Mouse (Mus musculus) testis, adult 2 months (tissue): Measurements from ENCODE around the gene Parp3. TPM values are rescaled to one million over a fixed set of nuclear protein-coding genes. Genes with fewer than 3 reads are reported as not detected.

Source experiments
- H3K27ac ChIP-seq: fragments of 200-500 bp; 2 replicates; pipeline ENCODE4 v1.5.1; 2012; ENCODE audit warnings: low read depth, low read length; ENCODE audit not compliant: control insufficient read depth, insufficient read depth
- H3K27me3 ChIP-seq: fragments of 200-500 bp; 2 replicates; pipeline ENCODE4 v1.6.1; 2012; ENCODE audit warnings: mild to moderate bottlenecking, low read length, moderate library complexity; ENCODE audit not compliant: control insufficient read depth, insufficient read depth
- H3K36me3 ChIP-seq: fragments of 200-500 bp; 2 replicates; pipeline ENCODE4 v1.6.1; 2012; ENCODE audit warnings: mild to moderate bottlenecking, low read length; ENCODE audit not compliant: control insufficient read depth, insufficient read depth
- H3K4me1 ChIP-seq: fragments of 200-500 bp; 2 replicates; pipeline ENCODE4 v1.6.1; 2012; ENCODE audit warnings: low read length; ENCODE audit not compliant: control insufficient read depth, insufficient read depth
- H3K4me3 ChIP-seq: fragments of 200-500 bp; 2 replicates; pipeline ENCODE4 v1.5.1; 2012; ENCODE audit warnings: low read depth, mild to moderate bottlenecking, low read length, moderate library complexity, mixed read lengths; ENCODE audit not compliant: control insufficient read depth
- CTCF ChIP-seq: fragments of 200-500 bp; IDR thresholded peaks from 2 replicates; pipeline ENCODE4 v1.5.1; 2012; ENCODE audit warnings: low read depth, mild to moderate bottlenecking, inconsistent platforms, low read length, moderate library complexity; ENCODE audit not compliant: control insufficient read depth, insufficient read depth, insufficient replicate concordance
- POLR2A ChIP-seq: fragments of 200-500 bp; IDR thresholded peaks from 2 replicates; pipeline ENCODE4 v1.6.1; 2012; ENCODE audit warnings: low read depth, mild to moderate bottlenecking, inconsistent platforms, low read length, moderate library complexity; ENCODE audit not compliant: control insufficient read depth
- polyA plus RNA-seq: library from polyadenylated mRNA; depleted of rRNA; stranded (reverse); fragments of >200 nt; gene quantifications from 2 replicates; pipeline ENCODE4 v1.2.3, GENCODE M21; 2012

The Parp3 gene
- polyA plus RNA-seq, 1 experiment: 2.9 TPM

DNA sequence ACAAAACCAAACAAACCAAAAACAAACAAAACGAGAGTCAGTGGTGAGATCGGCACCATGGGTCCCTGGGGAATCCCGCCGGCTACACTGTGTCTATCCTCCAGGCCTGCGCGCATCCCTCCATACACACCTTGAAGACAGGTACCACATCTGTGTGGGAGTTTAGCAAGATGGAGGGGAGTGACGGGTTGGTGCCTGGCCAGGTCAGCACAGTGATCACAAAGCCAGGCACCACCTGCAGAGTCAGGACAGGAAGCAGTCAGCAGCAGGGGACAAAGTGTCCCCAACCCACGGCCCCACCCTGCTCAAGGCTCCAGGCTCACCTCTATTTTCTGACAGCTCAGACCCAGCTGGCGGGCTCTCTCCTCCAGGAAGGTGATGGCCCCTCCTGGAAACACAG is 40.2 kb downstream of the Parp3 start:
- H3K27ac ChIP-seq: no peak overlapping the region
- H3K27me3 ChIP-seq: no peaks in the 10 kb centered on the region
- TF ChIP-seq CTCF (no peak), POLR2A (no peak)
- no peak overlapping the region for H3K4me3 ChIP-seq
- H3K36me3 ChIP-seq: no peaks in the 10 kb centered on the region; the same call in none of the 2 replicates
- H3K4me1 ChIP-seq: peaks cover 15% of the 10 kb centered on the region

DNA sequence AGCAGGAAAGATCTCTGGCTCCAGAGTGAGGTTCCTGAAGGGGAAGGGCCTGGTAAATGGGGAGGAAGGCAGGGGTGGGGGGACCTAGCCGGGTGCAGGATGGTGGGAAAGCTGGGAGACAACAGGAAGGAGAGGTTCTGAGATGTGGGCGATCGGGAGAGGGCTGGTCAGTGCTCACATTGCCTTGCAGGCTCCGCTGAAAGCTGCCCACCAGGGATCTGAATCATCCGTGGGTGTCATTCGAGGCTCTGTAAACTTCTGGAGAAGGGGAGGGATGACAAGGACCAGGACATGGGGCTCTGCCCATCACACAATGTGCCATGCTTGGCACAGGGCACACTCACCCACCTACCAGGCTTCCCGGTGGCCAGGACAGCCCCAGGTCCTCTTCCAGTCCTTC is 43.4 kb downstream of the Parp3 start:
- Histone ChIP-seq H3K36me3 (no peaks in the 10 kb centered on the region; the same call in none of the 2 replicates), H3K27me3 (no peaks in the 10 kb centered on the region), H3K27ac (no peak overlapping the region), H3K4me1 (peaks cover 11% of the 10 kb centered on the region), H3K4me3 (no peak overlapping the region)
- TF ChIP-seq CTCF: no peak
- no peak for TF ChIP-seq POLR2A

DNA sequence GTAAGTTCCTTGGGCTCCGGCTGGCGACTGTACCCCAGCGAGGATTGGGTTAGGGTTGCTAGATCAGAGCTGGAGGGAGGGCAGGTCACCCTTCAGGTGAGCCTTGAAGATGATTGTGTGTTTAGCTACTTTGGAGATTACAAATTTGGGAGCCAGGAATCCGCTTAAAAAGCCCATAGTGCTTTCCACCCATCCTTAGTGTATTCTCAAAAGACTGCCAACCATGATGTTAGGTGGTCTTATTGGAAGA is 46.8 kb downstream of the Parp3 start:
- Histone ChIP-seq H3K4me3 (peak overlapping the region; percentile 87), H3K36me3 (no peaks in the 10 kb centered on the region; the same call in none of the 2 replicates), H3K4me1 (peaks cover 2% of the 10 kb centered on the region; the same call in 1 of the 2 replicates), H3K27ac (peak overlapping the region; percentile 68; the same call in 1 of the 2 replicates), H3K27me3 (no peaks in the 10 kb centered on the region)
- TF ChIP-seq CTCF: no peak
- no peak for TF ChIP-seq POLR2A

DNA sequence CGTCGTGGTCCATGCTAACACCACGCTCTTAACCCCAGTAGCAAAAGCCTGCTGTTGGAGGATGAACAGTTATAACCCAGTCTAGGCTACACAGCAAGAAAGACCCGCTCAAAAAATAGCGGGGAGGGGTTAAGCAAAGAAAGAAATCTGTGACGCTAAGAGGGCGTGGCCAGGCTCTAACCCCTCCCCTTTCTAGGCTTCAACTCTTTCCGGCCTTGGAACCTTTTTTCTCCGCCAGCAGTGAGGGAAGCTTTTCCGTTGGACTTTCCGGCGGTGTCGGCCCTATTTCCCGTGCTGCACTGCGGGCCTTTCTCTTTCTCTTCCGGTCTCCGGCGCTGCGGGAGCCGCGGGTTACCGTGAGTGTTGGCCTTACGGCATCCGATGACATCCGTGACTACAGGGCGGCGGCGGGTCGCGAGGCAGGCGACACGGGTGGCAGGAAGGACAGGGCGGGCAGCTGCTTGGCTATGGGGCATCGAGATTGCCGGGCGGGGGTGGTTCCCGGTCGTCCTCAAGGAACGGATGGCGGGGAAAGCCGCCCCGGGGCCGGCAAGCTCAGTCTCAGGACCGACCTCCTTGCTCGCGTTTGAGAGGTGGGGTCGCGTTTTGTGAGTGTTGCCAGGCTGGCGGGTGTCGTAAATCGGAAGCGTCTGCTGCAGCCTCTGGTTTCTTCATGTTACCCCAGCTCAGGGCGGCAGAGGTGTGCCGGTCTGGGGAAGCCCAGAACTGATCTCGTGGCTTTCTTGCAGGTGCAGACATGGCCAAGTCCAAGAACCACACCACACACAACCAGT is 47.3 kb downstream of the Parp3 start, which contains the start of gene Rpl29:
Gene Rpl29, plus strand, starts transcription at position 234 of the 794 bp plus-strand sequence.
- TF ChIP-seq CTCF (no peak), POLR2A (peak; percentile 58; the same call in 1 of the 2 replicates)
- Histone ChIP-seq H3K27ac (peak within 1 kb of the TSS; percentile 82), H3K36me3 (no peaks in the 10 kb centered on the region; the same call in none of the 2 replicates), H3K4me1 (peaks cover 2% of the 10 kb centered on the region; the same call in 1 of the 2 replicates), H3K4me3 (peak within 1 kb of the TSS; percentile 87), H3K27me3 (no peaks in the 10 kb centered on the region)

DNA sequence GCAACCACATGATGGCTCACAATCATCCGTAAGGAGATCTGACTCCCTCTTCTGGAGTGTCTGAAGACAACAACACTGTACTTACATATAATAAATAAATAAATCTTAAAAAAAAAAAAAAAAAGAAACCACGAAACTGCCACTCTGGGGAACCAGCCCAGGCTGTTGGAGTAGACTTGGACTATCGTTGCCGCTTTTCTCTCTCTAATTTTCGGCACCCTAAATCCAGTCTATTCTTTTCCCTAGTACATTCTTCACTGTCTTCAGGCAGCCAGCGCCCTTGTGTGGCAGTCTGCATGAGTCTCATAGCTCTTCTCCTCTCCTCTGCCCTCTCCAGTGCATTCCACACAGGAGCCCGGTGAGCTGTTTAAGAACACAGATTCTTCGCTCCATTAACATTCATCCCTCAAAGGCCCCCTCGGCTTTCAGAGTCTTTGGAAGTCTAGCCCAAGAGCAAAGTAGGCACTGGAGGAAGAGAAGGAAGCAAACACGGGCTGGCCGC is 48.0 kb downstream of the Parp3 start:
- H3K4me3 ChIP-seq: peak overlapping the region; percentile 87
- H3K27me3 ChIP-seq: no peaks in the 10 kb centered on the region
- no peak for TF ChIP-seq CTCF
- TF ChIP-seq POLR2A: no peak
- H3K27ac ChIP-seq: peak overlapping the region; percentile 82
- no peaks in the 10 kb centered on the region; the same call in none of the 2 replicates for H3K36me3 ChIP-seq
- peaks cover 2% of the 10 kb centered on the region; the same call in 1 of the 2 replicates for H3K4me1 ChIP-seq

DNA sequence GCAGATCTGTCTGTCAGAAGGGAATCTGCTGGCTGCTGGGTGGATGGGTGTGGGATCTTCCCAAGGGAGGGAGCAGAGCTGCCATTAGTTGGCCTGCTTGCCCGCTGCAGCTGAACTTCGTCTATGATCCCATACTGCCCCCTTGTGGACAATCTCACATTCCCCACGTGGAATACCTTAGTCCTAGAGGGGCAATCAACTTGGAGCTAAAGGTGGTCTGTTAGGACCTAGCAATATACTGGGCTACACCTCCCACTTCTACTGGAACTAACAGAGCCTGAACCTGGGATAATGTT is 54.9 kb downstream of the Parp3 start:
- H3K4me1 ChIP-seq: peaks cover 11% of the 10 kb centered on the region

DNA sequence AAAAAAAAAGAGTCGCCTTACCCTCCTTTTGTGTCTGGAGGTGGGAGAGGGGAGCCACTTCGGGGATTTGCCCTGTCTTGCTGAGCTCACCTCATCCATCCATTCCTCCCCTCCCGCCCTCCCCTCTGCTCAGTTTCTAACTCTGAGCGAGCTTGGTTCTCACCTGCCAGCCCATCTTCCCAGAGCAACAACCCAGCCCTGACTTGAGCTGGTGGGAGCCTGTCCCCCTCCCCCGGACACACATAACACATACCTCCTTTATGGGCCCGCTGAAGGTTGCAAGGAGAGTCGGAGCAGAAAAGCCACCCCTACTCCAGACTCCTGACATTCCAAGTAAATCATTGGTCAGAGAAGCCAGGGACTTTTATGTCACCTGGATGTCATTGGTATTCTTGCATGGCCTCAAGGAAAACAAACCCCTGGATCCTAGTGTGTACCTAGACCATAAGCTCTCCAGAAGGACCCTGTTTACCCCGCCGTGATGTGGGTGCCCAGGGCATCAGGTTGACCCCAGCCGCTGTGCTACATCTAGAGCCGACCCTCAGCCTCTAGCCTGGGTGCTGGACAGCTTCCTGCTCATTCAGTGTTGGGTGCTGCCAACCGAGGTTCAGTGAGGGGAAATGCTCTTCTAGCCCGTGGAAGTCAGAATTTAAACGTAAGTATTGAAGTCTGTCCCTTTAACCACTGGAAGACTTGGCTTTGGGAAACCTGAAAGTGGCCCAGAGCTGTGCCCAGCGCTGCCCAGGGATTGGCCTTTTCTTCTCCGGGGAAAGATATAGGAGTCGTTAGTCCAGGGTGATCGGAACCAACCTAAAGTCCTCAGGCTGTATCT is 55.5 kb downstream of the Parp3 start:
- Histone ChIP-seq H3K4me1 (peaks cover 11% of the 10 kb centered on the region), H3K27me3 (no peaks in the 10 kb centered on the region), H3K36me3 (no peaks in the 10 kb centered on the region), H3K27ac (no peak overlapping the region), H3K4me3 (no peak overlapping the region)
- TF ChIP-seq POLR2A: no peak
- no peak for TF ChIP-seq CTCF

More for the DNA sequence above, 54.9 kb downstream of the Parp3 start:
- H3K27me3 ChIP-seq: no peaks in the 10 kb centered on the region
- no peak overlapping the region for H3K4me3 ChIP-seq
- no peak overlapping the region for H3K27ac ChIP-seq
- TF ChIP-seq CTCF: peak; percentile 79; the same call in 1 of the 2 replicates
- no peak for TF ChIP-seq POLR2A
- H3K36me3 ChIP-seq: no peaks in the 10 kb centered on the region
